Mouse (Mus musculus) heart, adult 18-20 months (tissue): Measurements from ENCODE around the gene B230104I21Rik. TPM values are rescaled to one million over a fixed set of nuclear protein-coding genes. Genes with fewer than 3 reads are reported as not detected.

Experiments
- DNase-seq, 2 experiments: peaks; one replicate each; pipeline ENCODE4 v3.0.0; 2021 to 2022; ENCODE audit warnings: mixed read lengths in 1 of 2
- total RNA-seq, 2 experiments: library from RNA; stranded (reverse); gene quantifications; 2 replicates each; pipeline ENCODE4 v1.2.3; 2021

B230104I21Rik gene
- total RNA-seq, 2 experiments from 2014 or later: not detected

DNA sequence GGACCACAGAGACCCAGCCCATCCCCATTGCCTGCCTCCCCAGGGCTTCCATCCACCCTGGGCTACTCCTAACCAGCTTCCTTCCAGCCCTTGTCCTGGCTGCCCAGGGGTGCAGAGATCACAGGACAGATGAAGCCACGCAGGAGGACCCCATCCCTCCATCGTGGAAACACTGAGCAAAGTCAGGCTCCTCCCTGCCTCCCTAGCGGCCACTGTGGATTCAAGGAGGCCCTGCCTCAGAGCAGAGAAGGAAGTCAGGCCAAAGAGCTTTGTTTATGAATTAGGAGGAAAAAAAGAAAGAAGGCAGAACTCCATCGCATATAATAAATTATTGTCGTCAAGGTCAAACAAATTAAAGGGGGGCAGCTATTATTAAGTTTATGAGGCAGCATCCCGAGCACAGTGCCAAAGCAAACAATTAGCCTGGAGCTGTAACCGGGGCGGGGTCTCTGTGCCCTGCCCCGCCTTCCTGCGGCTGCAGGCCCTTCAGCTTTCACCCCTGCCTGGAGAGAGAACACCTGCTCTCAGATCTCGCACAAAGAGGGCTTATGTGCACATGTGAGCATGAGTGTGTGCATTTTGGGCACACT lies 12.4 kb downstream of the B230104I21Rik start:
- no peak for DNase-seq

DNA sequence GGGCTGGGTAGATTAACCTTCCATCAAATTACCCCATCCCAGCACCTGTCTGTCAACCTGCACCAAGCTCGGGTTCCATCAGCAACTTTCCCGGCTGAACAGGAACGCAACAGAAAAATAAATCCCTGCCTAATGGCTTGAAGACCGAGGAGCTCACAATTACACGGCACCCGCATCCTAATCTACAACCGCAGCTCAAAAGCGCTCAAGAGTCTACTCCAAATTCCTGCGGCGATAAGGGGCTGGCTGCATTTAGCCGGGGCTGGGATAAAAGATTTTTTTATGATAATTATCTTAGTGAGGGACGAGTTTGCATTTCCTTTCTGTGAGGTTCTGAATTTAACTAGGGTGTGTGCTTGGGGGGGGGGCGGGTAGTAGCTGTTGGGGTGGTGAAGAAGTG lies 16.3 kb downstream of the B230104I21Rik start:
- no peak for DNase-seq

DNA sequence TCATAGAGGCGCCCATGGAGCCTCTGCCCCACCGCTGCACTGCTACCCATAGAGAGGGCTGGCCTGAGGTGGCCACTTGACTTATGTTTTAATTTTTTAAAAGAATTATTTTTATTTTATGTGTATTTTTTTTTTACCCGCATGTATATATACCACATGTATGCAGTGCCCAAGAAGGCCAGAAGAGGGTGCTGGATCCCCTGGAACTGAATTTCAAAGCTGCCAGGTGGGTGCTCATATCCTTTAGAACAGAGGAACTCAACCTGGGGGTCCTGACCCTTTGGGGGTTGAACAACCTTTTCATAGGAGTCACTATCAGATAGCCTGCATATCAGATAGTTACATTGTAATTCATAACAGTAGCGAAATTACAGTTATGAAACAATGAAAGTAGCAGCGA lies 19.5 kb downstream of the B230104I21Rik start:
- DNase-seq: no peak

DNA sequence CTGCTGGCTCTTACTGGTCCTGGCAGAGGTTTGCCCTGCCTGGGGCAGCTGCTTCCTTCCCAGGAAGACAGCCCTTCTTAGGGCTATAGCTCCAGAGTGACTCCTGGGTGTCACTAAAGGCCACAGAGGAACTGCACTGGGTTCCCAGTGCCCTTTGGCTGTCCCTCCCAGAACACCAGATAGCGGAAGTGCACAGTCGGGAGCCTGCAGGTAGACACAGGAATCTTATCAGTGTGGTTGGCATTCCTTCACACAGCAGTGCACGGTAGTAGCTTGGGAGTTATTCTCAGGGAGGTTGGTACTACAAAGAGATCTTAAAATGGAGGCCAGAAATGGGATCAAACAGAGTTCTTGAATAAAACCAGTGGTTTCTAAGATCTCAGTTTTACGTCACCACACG lies 22.4 kb downstream of the B230104I21Rik start:
- DNase-seq: peak; percentile 25 to 27

DNA sequence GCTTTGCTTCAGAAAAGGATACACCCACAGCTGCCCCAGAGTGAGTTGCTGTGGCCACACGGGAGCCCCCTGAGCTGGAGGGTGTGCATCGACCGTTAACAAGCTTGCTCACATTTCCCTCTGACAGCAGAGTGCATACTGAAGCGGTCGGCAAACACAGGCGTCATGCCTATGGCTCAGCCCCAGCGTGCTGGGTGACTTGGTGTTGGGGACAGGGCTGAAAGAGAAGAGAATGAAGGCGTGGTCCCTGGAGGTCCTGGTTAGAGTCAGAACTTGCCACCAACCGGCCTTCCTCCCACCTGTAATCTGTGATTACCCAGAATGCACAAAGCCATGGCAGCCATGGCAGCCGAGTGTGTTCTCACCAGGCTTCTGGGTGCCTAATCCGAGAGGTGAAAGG lies 22.9 kb downstream of the B230104I21Rik start:
- DNase-seq: peak in 1 of 2 experiments; percentile 30

DNA sequence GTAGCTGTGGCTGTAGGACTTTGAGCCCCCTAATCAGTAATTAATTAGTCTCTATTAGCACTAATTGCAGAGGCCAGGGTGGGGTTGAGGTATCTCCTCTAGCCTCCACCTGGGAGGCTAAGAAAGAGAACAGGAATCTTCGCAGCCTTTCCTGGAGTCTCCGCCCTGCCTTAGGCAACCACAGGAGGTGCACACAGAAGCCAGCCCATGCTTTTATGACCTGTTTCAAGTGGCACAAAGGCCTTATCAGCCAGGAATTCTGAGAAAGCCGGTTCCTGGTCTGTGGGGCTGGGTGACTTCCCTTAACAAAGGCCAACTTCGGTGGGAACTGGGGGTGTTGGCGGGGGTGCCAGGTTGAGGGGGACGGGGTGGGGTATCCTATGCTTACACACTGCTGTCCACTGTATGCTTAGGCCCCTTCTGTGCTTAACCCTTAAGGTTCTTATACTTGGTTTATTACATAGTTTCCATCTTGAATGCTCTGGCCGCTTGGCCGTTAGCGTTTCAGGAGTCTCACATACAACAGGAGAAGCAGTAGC lies 23.9 kb downstream of the B230104I21Rik start:
- no peak for DNase-seq

DNA sequence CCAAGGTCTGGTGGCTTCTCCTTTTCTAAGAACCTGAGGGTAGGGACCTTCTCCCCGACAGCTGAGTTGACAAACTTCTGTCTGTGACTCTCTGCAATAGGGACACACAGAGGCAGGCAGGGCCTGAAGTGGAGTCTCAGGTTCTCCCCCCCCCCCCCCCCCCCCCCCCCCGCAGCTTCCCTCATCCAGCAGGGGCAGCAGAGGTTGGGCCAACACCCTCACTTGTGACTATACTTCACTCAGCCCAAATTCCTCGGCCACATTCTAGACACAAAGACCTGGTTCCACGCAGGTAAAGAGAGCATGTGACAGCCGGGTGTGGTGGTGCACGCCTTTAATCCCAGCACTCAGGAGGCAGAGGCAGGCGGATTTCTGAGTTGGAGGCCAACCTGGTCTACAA lies 24.5 kb downstream of the B230104I21Rik start:
- DNase-seq: no peak

DNA sequence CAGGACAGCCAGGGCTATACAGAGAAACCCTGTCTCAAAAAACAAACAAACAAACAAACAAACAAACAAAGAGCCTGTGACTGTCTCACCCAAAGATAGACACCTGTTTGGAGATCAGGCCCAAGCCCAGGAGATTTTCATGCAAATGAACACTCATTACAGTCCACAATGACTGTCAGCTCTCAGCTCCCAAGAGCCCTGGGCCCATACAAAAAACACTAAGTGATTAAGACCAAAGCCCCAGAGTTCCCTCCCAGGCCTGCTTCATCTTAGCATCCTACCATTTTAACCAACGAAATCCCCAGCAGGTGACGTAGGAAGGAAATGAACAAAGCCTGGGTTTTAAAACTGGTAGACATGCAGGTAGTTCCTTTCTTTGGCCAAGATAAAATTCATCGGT lies 24.9 kb downstream of the B230104I21Rik start:
- no peak for DNase-seq

DNA sequence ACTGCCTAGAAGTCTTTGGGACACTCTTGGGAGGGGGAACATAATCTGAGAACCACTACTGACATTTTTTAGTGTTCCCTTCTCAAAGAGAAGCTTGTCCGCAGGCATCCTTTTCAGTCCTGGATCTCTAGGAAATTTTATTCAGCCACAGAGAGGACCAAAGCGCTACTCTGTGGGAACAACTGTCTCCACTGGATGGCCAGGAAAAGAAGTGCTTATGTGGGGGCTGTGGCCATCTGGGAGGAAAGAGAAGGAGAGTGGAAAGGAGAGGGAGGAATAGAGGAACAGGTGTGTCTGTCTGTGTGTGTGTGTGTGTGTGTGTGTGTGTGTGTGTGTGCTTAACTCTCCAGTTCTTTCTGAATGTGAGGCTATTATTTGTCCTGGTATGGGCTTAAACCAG lies 28.8 kb downstream of the B230104I21Rik start:
- no peak for DNase-seq

DNA sequence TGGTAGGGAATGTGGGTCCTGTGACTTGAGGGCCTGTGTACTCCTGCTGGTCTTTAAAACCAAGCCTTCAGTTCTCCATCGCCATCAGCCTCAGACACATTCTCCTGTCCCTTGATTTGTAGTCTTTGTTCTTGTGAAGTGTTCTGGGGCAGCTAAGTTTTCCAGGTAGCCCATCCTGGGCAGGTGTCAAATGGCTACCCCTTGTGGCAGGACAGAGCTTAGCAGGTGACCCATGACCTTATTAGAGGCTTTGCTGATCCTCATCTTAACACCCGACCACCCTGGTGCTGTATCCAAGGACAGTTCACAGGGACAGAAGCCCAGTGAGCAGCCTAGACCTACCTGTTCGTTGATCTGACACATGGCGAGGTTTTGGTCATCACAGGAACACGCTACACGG lies 30.9 kb downstream of the B230104I21Rik start:
- no peak for DNase-seq

DNA sequence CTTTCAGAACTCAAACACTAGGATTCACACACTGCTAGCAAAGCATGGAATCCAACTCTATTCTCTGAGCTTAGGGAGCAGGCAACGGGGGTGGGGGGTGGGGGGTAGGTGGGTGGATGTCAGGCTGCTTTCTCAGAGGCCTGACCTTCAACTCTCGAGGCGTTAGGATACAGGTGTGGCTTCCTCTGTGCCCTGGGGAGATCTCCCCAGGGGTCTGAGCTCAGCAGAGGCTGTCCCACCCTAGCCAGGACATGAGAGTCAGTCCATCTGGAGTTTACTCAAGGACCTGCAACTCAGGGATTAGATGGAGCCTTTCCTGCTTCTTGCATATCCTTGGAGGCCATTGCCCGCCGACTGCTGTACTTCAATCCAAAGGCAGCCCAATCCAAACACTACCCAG lies 33.2 kb downstream of the B230104I21Rik start:
- no peak for DNase-seq

DNA sequence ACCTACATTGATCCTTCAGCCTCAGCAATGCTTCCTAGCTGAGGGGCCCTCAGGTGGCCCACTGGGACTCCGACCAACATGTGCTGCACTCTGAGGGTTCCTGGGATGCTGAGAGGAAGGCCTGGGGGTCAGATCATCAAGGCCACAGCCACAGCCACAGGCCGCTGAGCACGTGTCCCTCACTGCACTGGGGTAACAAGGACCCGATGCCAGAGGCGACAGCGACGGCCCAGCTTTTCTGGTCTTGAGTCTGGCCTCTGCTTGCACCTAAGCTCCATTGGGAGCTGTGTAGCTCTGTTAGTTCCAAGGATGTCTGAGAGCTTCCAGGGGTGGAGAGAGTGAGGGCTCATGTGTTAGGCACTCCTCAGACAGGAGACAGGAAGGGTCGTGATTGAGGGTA lies 34.9 kb downstream of the B230104I21Rik start:
- no peak for DNase-seq

DNA sequence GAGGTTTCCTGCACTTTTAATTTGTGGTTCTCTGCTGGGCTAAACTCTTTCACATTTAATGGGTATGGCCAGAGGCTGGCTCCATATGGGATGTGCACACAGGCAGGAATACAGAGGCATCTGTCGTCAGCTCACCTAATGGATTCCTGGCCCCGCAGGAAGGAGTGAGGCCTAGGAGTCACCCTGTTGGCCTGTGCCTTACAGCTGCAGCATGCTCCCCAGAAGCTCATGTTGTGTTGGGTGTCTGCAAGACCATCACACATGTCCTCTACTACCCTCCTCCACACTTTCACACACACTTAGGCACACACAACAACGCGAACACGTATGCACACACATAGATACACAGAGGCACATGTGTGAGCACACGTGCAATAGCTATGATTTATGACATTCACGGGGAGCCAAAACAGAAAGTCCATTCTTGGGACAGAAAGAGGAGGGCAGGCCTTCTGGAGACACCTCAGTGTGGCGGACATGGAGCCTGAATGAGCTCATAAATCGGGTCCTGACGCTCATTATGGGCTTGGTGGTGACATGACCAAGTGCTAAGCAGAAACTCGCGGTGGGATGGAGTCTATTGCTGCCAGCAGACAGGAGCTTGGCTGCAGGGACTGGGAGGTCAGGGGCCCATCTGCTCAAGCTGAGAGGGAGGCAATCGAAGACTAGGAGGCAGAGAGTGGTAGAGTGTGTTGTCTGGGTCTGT lies 35.8 kb downstream of the B230104I21Rik start:
- no peak for DNase-seq

DNA sequence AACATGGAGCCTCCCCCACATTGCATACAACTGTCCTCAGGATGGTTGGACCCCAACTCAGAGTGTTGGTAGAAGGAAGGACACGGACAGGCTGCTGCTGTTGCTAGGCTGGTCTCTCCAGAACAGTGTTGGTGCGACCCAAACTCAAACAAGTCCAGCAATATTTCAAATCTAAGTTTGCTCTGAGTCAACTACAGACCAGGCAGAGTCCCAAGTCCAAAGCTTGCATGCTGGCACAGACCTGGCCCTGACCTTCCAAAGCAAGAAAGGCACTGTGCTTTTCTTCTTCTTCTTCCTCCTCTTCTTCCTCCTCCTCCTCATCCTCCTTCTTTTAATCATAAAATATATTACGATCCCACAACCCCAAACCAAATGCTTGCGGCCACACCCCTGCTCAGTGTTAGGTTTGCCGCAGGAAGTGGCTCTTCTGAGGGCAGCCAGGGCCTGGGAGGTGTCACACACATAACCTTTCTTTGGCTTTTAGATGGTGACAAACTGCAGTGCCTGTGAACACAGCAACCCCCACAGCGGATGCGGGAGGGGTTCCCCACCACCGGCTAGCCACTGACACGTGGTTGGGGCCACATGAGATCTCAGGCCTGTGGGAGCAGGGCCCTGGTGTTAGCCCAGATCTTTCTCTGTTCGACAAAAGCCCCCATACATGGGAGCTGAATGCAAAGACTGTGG lies 40.2 kb downstream of the B230104I21Rik start:
- no peak for DNase-seq

DNA sequence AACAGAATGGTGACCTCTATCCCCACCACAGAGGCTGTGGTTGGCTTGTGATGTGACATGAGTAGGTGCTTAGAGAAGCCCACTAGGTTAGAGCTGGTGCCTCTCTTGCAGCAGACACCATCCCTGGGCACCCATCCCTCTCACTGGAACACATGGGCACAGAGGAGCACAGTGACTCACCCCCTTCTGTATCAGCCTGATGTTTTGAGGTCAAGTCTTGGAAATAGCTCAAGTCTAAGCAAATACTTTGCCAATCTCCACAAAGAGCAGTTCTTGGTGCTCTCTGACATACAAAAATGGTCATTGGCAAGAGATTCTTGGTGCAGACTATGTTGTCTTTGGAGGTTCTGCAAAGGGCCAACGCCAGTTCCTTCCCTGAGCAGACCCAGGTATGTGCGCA lies 42.9 kb downstream of the B230104I21Rik start:
- DNase-seq: no peak

DNA sequence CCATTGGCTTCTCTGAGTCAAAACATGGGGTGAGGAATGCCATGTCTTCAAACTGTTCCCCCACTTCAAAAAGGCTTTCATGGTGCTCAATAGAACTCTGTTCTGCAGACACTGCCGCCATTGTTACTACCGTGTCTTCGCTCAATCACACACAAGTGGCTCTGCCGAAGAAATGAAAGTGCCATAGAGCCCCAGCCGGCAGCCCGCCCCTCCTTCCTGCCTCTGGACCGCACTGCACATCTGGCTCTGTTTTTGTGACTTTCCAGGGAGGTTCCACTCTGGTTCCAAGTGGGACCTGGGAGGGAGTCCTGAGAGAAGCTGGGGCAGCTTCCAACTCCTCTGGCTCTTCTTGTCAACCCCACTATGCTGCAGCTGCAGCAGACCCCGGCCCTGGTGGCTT lies 49.3 kb downstream of the B230104I21Rik start:
- DNase-seq: no peak

DNA sequence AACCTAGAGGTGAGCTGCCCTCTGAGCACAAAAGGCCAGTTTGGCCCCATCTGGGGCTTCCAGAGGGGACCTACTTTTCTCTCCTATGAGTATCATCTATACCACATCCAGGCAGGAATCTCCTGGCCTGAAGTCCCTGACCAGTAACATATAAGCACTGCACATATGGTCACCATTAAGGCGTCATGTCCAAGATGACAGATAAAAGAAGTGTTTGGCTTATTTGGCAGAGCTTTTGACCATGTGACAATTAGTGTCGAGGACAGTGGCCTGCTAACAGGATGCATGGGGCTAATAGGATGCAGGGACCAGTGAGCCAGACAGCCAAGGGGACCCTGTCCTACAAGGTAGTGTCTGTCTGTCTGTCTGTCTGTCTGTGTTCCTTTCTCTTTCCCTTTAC lies 50.0 kb downstream of the B230104I21Rik start:
- DNase-seq: no peak

DNA sequence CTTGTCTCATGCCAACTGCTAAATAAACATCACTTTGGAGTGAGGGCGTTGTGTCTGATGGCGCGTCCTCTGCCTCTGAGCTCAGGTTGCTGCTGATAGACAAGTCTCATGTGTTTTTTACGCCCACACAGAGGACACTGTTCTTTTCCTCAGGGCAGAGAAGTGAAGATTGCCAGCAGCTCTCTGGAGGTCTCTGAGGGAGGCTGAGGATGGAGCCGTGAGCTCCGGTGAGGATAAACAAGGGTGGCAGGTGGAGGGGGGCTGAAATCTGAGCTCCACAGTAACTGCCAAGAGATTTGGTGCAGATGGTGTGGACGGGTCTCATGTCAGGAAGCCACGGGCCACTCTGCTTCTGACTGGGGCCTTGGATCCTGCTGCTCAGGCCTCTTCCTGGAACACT lies 50.9 kb downstream of the B230104I21Rik start:
- DNase-seq: no peak

DNA sequence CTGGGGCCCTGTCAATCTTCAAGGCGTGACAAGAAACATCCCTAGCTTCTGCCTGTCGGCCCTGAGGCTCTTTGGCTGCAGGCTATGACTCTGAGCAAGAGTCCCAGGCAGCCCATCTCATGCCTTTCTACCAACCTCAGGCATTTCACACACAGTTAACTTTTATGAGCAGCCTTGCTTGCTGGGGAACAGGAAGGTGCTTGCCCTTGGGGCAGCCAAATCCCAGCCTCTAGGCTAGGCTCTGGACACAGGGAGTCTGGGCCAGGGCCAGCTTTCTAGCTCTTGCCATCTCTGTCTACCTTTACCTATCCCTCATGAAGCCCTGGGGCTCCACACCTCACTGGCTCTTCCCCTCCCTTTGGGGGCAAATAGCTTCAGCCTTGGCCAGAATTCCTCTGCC lies 53.7 kb downstream of the B230104I21Rik start:
- no peak for DNase-seq

DNA sequence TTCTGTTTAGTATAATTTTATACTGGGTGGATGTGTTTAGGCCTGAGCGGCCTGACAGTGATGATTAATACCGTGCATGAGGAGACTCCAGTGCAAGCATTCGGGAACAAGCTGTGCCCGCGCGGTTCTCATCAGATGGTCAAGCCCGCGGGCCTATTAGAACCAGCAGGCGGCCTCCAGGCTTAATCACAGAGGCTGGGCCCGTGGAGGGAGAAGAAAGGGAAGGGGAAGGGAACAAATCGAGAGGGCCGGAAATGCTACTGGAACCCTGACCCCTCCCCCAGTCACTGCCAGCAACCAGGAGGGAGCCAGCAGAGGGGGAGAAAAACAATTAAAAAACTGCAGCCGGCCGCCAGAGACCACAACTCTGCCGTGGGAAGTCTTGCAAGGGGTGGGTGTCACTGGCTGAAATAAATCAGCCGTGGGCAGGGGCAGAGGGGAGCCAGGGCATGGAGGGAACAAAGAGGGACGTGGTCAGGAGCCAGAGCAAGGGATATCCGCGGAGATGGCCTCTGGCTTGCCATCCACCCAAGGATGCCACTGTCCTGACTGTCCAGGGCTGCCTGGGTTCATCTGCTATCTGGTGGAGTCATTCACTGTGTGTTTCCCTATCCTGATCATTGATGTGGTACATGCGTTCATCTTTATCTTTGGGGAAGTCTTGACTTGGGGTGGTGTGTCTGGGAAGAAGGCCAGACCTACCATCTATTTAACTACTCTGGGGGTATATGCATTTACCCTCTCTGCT lies 54.6 kb downstream of the B230104I21Rik start:
- no peak for DNase-seq

DNA sequence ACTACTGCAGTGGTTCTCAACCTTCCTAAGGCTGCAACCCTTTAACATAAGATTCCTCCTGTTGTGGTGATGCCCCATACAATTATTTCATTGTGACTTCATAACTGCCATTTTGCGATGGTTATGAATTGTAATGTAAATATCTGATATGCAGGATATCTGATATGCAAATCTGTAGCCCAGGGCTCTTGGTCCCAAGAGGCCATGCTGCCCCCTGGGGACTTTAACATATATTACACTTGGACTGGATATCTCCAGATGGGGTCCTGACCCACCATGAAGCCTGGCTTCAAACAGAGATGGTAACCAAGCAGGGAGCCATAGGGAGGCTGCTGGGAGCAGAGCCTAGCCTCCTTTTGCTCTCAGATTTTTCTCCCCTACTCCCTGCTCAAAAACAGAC lies 56.7 kb downstream of the B230104I21Rik start:
- no peak for DNase-seq
